Mouse (Mus musculus) cerebellum, adult 8-10 months (tissue): Measurements from ENCODE around the gene Man2b1.

Source experiments
- DNase-seq: peaks from one replicate; pipeline ENCODE4 v3.0.0; 2022

The Man2b1 gene

DNA sequence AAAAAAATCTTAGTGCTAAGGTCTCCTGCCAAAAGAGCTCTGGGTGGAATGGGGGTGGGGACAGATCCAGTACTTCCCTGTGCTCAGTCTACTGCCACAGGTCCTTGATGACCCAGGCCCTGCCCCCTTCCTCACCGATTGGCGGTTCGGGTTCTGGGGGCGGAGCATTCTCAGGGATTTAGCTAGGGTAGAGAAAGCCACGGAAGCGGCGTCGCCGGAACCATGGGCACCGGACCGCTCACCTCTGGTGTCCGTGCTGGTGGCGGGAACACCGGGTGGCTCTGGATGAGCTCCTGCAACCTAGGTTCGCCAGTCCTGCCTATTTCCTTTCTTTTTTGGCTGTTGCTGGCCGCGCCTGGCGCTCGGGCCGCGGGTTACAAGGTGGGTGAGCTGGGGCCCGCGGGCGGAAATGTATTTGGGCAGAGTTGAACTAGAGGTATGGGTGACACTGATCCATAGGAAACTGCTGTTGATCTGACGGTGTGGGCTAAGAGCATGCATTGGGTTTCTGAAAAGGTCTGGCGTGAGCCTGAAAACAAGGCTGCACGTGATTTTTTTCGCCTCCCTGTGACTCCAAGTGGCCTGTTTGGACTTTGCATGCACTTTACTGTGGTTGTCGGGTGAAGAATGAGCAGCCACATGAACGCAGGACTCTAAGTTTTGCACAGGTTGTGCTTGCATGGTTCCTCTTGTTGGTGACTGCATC is at the start of gene Man2b1:
Man2b1 (plus strand) TSS at position 163 of the 706 bp plus-strand sequence.
- DNase-seq = peak; percentile 80

DNA sequence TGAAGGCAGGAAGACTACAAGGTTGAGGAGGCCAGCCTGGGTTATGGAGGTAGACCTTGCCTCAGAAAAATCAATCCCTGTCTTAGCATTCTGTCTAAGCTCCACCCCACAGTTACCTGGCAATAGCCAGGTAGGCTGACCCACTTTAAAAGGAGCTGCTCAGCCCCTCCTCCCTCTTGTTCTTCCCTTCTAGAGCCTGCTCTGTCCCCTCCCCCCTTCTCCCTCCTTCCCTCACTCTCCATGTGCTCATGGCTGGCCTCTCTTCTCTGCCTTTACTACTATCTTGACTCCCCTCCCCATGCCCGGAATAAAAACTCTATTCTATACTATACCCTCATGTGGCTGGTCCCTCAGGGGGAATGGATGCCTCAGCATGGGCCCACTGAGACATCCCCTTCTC is 49.2 kb upstream of the Man2b1 start:
- DNase-seq = no peak

DNA sequence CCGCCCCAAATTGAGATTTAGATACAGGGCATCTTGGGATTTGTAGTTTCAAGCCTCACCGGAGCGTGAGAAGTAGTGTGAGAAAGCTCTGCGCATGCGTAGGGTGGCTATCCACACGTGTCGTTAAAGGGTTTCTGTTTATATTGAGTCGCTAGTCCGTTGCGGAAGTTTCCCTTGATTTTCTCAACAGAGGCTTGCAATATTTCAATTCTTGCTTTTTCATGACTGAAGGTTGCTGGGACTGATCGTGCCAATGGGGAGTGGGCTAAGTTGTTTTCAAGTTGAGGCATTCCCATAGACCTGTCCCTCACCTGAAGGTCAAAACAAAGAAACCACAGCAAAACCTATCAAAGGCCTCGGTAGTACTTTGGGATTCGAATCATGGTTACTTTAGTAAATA is 48.3 kb upstream of the Man2b1 start:
- peak; percentile 57 for DNase-seq

DNA sequence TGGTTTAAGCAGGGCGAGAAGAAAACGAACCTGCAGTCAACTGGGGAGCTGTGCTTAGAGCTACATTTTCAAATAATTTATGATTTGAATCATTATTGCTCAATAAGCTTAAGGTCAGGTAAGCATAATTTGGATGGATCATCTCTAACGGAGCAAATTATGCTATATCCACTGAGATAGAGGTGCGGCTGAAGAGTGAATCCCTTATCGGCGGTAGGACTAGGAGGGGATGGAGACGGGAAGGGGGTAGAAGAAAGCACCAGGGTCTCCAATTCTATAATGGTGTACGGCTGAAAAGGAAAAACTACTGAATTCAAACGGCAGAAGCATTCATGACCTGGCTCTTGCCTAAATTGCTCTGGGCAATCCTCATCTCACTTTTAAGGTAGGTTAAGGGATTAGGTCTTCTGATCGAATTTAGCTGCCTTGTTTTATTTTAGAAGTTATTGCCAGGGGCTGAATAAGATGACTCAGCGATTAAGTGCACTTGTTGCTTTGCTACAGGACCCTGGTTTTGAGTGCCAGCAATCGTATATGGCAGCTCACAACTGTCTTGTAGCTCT is 47.8 kb upstream of the Man2b1 start:
- no peak for DNase-seq

DNA sequence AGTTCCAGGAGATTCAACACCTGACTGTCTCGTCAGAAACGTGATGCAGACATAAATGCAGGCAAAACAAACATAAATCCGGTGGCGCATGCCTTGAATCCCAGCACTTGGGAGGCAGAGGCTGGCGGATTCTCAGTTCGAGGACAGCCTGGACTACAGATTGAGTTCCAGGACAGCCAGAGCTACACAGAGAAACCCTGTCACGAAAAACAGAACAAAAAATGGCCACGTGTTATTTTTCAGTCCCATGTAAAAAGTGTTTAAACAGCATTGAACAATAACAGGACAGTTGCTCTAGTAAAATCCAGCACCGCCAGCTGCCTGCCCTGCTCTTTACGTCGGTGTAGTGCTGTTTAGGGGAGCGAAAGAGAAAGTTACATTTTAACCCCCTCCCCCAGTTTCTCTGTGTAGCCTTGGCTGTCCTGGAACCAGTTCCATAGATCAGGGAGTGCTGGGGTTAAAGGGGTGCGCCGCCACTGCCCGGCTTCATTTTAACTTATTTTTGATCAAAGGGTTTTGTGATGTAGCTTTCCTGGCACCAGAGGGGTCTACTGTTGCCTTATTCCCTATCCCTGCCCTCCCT is 47.3 kb upstream of the Man2b1 start:
- peak; percentile 33 for DNase-seq

DNA sequence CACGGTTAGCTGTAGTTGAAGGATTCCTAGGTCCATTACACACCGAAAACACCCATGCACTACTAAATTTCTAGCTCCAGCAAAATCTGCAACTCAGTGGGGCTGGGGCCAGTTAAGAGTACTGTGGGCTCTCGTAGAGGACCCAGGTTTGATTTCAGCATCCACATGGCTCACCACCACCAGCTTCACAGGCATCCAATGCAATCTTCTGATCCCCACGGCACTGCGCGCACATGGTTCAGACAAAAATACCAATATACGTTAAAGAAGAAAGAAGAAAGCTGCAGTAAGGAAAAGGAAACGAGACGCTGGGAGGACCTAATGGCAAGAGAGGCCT is 46.7 kb upstream of the Man2b1 start:
- no peak for DNase-seq

DNA sequence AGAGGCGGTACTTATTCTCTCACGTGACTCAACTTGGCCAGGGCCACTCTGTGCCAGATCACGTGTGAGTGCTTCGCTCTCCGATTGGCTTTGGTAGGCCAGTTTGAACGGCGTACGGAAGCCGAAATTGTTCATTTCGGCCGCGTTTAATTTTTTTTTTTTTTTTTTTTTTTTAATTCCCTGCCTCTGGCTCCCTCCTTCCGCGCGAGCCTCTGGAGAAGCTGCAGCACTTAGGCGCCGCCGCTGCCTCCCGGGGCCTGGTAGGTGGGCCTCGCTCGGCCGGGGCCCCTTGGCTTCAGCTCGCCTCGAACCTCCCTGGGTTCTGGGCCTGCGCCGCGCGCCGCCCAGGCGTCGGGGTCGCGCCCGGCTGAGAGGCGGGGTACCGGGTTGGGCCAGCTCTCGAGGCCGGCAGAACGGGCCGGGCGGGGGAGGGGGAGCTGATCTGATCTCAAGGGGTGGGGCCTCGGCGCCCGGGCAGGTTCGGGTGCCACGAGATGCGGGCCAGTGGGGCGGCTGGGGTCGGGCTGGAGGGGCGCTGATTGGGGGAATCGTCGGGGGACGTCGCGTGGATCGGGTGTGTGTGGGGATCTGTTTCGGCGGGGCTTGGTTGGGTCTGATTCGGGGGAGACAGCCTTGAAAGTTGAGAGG is 46.2 kb upstream of the Man2b1 start, which contains the start of gene Tnpo2:
Tnpo2 (plus strand) TSS at position 198 of the 648 bp plus-strand sequence.
- peak; percentile 86 for DNase-seq

DNA sequence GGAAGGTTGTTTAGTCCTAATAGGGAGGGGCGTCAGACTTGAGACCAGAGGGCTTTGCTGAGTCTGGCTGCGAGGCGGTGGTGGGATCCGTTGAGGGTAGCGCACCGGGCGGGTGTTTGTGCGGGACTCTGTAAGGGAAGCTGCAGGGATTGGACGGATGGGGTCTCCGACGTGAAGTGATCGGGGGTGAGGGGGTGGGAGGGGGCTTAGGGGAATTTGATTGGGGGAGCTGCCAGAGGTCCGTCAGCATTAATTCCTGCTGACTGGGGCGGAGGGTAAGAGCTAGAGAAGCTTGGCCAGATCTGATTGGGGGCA is 45.7 kb upstream of the Man2b1 start:
- DNase-seq = no peak

DNA sequence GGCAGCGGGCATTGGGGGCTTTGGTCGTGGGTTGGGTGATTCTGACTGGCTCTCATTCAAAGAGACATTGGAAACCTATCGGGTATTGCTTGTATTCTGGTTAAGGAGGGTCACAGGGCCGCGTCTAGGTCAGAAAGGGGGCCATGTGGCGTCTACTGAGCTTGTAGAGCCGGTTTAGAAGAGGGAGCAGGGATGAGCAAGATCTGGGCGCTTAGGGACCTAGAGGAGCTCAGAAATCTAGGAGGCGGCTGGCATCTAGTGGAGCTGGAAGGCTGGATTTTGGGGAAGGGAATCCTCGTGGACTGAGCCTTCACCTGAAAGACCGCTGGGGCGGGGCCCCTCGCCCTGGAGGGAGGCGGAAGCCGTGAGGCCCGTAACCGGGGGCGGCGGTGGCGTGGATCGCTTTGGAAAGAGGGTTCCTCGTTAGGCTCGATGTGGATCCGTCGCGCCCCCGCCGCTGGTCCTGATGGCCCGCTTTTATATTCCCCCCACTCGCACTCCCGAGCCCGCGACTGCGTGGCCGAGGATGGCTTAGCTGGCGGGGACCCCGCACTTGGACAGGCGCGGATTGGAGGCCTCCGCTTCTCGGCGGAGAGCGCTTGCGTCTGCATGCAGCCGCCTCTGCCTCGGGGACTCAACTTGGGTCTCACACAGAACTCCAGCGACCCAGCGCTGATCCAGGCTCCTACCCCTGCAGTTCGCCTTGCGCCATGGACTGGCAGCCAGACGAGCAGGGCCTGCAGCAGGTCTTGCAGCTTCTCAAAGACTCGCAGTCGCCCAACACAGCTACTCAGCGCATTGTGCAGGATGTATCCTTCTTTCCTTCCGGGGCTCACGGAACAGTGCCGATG is 45.2 kb upstream of the Man2b1 start:
- peak; percentile 51 for DNase-seq

DNA sequence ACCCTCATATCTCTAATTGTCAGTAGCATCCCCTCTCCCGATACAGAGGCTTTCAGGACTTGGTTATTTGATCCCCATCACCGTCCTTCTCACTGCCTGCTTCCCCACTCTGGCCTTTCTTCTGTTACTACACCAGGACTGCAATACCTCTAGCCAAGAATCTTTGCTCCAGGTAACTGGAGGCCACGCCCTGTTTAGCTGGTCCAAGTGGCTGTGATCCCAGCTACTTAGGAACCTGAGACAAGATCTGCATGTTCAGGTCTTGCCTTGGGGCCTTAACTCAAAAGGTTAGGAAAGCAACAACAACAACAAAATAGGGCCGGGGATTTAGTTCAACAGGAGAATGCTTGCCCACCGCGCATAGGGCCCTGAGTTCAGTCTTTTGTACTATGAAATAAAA is 39.5 kb upstream of the Man2b1 start:
- no peak for DNase-seq

DNA sequence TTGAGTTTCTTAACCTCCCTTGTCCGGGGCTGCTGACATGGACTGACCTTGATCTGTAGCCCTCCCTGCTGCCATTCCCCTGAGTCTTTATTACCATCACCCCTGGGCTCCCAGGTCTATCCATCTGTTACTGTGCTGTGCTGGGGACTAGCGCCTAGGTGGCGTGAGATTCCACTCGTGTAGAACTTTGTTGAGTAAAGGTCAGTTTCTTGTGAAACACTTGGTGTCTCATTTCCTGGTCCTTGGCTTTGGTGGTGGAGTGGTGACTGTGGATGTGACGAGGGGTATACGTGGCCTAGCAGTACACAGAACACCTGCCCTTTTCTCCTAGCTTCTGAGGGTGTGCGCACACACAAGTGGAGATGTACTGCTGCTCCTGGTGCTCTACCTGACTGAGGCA is 25.7 kb upstream of the Man2b1 start:
- DNase-seq = no peak

DNA sequence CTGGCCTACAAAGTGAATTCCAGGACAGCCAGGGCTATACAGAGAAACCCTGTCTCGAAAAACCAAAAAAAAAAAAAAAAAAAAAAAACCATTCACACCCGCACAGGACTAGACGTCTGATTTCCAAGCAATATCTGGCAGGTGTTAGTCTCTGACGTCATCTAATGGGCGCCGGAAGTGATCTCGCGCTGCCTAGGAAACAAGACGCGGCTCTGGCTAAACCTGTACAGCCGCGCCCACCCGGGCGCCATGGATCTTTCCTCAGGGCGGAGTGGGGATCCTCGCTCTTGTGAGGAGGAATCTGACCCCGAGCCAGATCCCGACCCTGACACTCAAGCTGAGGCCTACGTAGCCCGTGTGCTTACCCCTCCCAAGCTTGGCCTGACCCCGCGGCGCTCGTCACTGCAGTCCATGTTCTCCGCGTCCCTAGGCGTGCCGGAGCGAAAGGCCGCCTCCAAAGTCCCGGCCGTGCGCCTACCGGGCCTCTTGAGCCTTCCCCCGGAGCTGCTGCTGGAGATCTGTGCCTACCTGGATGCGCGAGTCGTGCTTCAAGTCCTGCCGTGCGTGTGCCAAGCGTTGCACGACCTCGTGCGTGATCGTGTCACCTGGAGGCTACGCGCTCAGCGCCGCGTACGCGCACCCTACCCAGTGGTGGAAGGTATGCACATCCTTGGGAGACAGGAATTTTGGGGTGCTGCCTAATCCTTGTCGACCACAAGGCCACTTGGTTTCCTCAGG is 23.0 kb upstream of the Man2b1 start, which contains the start of gene Fbxw9:
Fbxw9 (plus strand) TSS at position 177 of the 738 bp plus-strand sequence.
- peak; percentile 83 for DNase-seq

DNA sequence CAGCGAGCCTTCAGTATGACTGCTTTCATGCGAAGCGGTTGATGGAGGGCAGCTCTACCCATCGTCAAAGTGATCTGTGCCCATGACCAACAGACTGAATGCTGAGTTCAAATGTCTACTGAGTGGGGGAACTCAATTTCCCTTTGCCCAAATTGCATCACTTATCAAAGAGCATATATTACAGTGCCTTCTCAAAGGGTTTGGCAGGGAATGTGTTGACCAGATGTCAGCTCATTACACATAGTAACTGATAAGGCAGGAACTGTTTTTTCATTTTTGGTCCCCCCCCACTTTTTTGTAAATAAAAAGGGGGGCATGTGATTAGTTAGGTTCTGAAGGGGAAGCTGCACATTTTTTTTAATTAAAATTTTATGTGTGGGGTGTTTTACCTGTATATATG is 20.5 kb upstream of the Man2b1 start:
- DNase-seq = no peak

DNA sequence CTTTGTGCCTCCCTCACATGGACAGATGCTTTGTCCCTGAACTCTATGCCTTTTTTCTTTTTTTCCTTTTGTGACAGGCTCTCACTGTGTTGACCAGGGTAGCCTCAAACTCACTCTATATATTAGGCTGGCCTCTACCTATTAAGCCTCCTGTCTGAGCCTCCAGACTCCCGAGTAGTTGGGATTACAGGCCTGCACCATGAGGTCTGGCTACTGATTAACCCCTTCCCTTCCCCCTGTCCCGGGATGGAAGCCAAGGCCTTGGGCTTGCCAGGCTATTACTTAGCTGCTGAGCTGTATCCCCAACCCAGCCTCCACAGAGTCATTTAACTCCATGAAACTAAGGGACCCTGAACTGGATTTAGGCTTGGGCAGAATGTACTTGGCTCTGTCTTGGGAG is 17.9 kb upstream of the Man2b1 start:
- no peak for DNase-seq

DNA sequence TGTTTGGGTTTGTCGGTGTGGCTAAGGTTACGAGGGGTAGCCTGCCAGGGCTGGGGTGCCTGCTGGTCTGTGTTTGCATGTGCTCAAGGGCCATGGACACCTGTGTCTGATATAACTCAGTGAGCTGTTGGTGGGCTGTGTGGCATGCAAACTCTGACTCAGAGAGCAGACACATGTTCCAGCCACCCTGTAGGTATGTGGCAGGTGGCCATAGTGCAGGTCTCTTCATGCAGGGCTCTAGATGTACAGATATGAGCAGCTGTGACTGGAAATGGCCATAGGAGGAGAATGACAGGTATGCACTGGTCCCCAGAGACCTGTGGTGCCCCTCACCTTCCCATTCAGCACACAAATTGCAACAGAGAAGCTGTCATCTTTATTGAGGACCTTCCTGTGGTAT is 15.9 kb upstream of the Man2b1 start:
- no peak for DNase-seq

DNA sequence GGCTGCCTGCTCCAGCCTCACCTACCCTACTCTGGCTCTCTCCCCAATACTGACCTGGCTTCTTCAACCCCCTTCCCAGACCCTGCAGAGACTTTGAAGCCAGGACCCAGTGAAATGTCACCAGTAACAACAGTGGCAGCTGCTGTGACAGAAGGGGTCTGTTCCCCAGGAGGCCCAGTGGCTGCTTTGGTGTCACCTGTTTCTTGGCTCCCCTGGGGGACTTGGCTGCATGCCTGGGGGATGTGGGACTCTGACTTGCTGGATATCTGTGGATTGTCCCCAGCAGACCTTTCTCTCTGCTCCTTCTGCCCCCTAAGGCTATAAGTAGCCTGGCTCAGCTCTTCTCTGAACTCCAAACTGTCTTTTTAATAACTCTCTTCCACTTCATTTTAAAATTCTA is 15.1 kb upstream of the Man2b1 start, which contains the start of gene Gm5741:
Gm5741 (minus strand) TSS at position 1 of the 400 bp plus-strand sequence.
- DNase-seq = no peak

DNA sequence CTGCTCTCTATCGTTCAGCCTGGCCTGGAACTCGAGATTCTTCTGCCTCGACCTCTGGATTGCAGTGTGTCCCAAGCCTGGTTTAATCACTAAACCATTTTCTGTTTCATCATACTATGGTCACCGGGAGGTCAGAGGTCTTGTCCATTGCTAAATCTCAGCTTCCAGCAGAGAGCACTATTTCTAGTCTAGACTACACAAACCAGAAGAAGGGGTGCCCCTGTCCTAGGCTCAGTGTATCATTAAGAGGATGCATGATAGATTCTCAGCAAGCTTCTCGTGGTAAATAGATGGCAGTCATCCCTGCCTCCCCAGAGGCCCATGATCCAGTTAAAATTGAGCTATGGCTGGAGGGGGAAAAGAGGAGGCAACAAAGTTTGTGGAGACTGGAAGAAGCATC is 12.0 kb upstream of the Man2b1 start:
- DNase-seq = no peak

DNA sequence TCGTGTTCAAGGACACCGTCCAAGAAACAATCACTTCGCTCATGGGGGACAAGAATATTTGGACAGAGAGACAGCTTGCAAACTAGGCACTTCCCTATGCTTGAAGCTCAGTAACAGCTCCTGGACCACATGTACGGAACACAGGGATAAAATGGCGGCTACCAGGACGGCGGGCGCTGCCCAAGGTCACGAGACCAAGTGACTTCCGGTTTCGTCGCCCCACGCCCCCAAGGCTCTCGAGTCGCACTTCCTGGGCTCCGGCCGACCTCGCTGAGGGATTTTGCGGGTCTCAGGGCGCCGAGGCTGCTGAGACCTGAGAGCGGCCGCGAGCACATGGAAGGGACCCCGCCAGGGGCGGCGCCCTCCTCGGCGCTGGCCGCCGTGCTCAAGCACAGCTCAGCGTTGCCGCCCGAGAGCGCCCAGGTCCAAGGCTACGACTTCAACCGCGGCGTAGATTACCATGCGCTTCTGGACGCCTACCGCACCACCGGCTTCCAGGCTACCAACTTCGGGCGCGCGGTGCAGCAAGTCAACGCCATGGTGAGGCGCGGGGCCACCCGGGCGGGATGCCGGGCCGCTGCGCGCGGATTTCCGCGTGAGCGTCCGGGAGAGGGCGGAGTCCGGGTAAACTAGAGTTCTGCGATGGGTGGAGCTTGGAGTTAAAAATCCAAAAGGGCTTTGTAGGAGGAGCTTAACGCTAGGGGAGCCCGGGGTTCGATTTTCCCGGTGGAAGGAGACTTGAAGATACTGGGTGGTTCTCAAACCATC is 11.4 kb upstream of the Man2b1 start, which contains the start of gene Dhps:
Dhps (plus strand) TSS at position 244 of the 768 bp plus-strand sequence.
- DNase-seq = peak; percentile 88

DNA sequence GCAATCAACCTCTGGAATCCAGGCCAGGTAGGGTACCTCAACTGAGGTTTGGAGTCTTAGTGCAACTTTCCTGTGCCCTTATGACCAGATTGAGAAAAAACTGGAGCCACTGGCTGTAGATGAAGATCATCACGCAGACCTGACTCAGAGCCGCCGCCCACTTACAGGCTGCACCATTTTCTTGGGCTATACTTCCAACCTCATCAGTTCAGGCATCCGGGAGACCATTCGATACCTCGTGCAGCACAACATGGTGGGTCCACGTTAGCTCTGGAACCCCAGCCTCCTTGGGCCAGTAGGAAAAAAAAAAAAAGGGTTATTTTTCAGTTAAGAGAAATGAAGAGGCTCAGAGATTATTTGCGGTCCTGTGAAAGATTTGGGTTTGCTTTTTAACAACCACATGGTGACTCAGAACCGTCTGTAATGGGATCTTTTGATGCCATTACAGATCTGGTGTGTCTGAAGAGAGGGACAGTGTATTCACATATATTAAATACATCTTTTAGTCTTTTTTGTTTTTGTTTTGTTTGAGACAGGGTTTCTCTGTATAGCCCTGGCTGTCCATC is 10.6 kb upstream of the Man2b1 start:
- no peak for DNase-seq

DNA sequence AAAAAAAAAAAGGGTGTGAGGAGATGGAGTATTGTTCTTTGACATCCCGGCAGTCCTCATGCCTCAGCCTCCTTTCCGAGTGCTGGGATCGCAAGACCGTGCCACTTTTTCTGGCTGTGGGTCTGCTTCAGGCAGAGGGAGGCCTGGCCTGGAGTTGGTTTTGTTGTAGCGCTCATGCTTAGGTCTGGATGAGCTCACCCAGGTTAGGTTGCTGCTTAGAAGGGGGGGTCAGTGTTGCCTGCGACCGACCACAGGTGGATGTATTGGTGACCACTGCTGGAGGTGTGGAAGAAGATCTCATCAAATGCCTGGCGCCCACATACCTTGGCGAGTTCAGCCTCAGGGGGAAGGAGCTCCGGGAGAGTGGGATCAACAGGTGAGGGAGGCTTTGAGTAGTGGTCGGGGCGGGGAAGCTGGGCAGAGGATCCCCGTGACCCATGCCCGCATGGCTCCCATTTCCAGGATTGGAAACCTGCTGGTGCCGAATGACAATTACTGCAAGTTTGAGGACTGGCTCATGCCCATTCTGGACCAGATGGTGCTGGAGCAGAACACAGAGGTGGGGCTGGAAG is 9.9 kb upstream of the Man2b1 start:
- DNase-seq = no peak

DNA sequence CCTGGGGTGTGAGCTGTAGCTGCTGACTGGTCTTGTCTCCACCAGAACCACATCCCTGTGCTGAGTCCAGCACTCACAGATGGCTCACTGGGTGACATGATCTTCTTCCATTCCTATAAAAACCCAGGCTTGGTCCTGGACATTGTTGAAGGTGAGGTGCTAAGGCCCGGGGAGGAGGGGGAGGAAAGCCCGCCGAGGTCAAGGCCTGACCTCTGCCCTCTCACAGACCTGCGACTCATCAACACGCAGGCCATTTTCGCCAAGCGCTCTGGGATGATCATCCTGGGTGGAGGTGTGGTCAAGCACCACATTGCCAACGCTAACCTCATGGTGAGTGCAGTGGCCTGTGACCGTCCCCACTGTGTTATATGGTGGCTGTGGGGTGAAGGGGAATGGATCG is 8.9 kb upstream of the Man2b1 start:
- no peak for DNase-seq
